Mouse (Mus musculus): ENCODE measurements around the gene Tmem52b.
"Not testable (repeated sequence)": the region's sequence is repeated elsewhere in the genome, so short reads cannot be mapped to it uniquely, and the experiment has no call there.

Gene Tmem52b

GRCm38 (mm10) chr6:129512367-129512766 lies at the start of gene Tmem52b:
Gene Tmem52b, plus strand, starts transcription at chr6:129512555.
- DNase-seq: no peak

GRCm38 (mm10) chr6:129471386-129471785 lies 41.0 kb upstream of the Tmem52b start:
- no peak for DNase-seq

- no peak for DNase-seq
Measured at GRCm38 (mm10) chr6:129472627-129473026, 39.7 kb upstream of the Tmem52b start.

GRCm38 (mm10) chr6:129476404-129477126 lies 35.8 kb upstream of the Tmem52b start:
- no peak for DNase-seq

GRCm38 (mm10) chr6:129480089-129480958 lies 32.0 kb upstream of the Tmem52b start:
- DNase-seq: no peak

GRCm38 (mm10) chr6:129494924-129495323 lies 17.4 kb upstream of the Tmem52b start:
- DNase-seq: no peak

GRCm38 (mm10) chr6:129497345-129498218 lies 14.8 kb upstream of the Tmem52b start:
- no peak for DNase-seq

- not testable (repeated sequence) for DNase-seq
Measured at GRCm38 (mm10) chr6:129499516-129499915, 12.8 kb upstream of the Tmem52b start.

- no peak for DNase-seq
Measured at GRCm38 (mm10) chr6:129503471-129503870, 8.9 kb upstream of the Tmem52b start.

GRCm38 (mm10) chr6:129507024-129507423 lies 5.3 kb upstream of the Tmem52b start, which contains the start of gene Olr1:
Gene Olr1, minus strand, starts transcription at chr6:129507165.
- no peak for DNase-seq

- DNase-seq: no peak
Measured at GRCm38 (mm10) chr6:129510120-129510911, 2.0 kb upstream of the Tmem52b start.

- DNase-seq: no peak
Measured at GRCm38 (mm10) chr6:129512868-129513267, 513 bp downstream of the Tmem52b start.

GRCm38 (mm10) chr6:129513409-129513808 lies 1.1 kb downstream of the Tmem52b start:
- no peak for DNase-seq

- DNase-seq: no peak
Measured at GRCm38 (mm10) chr6:129514376-129514775, 2.0 kb downstream of the Tmem52b start.

GRCm38 (mm10) chr6:129515068-129515467 lies 2.7 kb downstream of the Tmem52b start:
- no peak for DNase-seq

GRCm38 (mm10) chr6:129516388-129516787 lies 4.0 kb downstream of the Tmem52b start:
- no peak for DNase-seq

- no peak for DNase-seq
Measured at GRCm38 (mm10) chr6:129517752-129518408, 5.5 kb downstream of the Tmem52b start.

- DNase-seq: no peak
Measured at GRCm38 (mm10) chr6:129526069-129526468, 13.7 kb downstream of the Tmem52b start.

- no peak for DNase-seq
Measured at GRCm38 (mm10) chr6:129527416-129527815, 15.1 kb downstream of the Tmem52b start.

GRCm38 (mm10) chr6:129529605-129530004 lies 17.2 kb downstream of the Tmem52b start:
- no peak for DNase-seq

- DNase-seq: no peak
Measured at GRCm38 (mm10) chr6:129530261-129530660, 17.9 kb downstream of the Tmem52b start.

All from right cerebral cortex, postnatal 25 days (tissue).